Mouse (Mus musculus): ENCODE results near the gene Fcgrt.

GRCm38 (mm10) chr7:45122561-45123185, 19.0 kb upstream of the Fcgrt start:
- TF ChIP-seq CTCF (conservative IDR thresholded peaks at IDR 0.05; ENCODE audit: insufficient read depth, insufficient read length, low read depth, low read length) (no peak), POLR2A (IDR thresholded peaks at IDR 0.05; ENCODE audit: low read depth, low read length) (no peak)

Data from kidney, adult 2 months (tissue).